Mouse (Mus musculus) Muller cell, postnatal 12 days (primary cell): ENCODE measurements around the gene Zfp936.
"Not testable (repeated sequence)": the region's sequence is repeated elsewhere in the genome, so short reads cannot be mapped to it uniquely, and the experiment has no call there.

Experiments
- DNase-seq: peaks from one replicate; pipeline ENCODE4 v3.0.0-alpha.2; 2015; ENCODE audit errors: inconsistent ontology term

Zfp936 gene

DNA sequence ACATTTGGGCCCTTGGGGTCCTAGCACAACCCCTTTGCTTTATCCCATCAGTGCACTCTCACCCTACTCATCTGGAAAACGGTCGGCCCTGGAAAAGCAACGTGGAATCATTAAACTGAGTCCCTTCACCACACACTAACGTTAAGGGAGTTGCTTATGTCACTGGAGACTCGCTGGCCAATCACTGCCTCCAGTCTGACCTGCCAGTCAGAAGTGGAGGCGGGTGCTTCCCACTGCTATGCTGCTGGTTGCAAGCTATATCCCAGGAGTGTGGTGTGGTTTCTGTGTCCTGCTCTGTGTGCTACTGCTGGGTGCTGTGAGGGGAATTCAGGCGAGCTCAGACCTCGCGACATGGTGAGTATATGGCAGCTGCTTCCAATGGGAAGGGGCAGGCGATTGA lies at the start of gene Zfp936:
Gene Zfp936 (plus strand): TSS at position 301 of the 400 bp plus-strand sequence.
- DNase-seq, result not testable (repeated sequence)

DNA sequence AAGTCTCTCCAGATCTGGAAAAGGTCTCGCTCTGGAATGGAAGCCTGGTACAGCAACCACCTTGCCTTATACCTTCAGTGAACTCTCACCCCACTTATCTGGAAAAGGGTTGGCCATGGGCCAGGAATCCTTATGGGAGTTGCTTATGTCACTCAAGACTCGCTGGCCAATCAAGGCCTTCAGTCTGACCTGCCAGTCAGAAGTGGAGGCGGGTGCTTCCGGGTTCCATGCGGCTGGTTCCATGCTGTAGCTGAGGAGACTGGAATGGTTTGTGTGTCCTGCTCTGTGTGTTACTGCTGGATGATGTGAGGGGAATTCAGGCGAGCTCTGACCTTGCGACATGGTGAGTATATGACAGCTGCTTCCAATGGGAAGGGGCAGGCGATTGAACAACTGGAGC lies 36.2 kb upstream of the Zfp936 start:
- no peak for DNase-seq

DNA sequence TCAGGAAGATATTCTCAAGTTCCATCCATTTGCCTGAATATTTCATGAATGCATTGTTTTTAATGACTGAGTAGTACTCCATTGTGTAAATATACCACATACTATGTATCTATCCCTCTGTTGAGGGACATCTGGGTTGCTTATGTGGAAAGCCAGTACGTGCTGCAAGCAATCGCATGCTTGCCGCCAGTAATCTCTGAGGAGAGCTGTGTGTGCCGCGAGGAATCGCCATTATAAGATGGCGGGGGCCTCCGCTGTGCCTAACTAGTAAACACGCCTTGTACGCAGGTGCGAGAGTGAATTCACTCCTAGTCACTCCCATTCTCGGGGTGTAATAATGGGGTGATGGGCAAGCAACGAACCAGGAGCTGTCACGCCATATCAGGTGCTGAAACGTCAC lies 14.7 kb downstream of the Zfp936 start:
- not testable (repeated sequence) for DNase-seq

DNA sequence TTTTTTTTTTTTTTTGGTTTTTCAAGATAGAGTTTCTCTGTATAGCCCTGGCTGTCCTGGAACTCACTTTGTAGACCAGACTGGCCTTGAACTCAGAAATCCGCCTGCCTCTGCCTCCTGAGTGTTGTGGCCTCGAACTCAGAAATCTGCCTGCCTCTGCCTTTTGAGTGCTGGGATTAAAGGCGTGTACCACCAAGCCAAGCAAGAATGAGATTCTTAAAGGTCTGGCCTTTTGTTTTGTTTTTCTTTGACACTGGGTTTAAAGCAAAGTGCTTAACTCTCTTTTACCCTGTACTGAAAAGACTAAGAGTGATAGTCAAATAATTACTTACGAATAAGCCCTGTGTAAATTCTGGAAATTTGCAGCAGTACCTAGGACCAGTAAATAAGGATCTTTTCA lies 50.1 kb downstream of the Zfp936 start:
- not testable (repeated sequence) for DNase-seq

DNA sequence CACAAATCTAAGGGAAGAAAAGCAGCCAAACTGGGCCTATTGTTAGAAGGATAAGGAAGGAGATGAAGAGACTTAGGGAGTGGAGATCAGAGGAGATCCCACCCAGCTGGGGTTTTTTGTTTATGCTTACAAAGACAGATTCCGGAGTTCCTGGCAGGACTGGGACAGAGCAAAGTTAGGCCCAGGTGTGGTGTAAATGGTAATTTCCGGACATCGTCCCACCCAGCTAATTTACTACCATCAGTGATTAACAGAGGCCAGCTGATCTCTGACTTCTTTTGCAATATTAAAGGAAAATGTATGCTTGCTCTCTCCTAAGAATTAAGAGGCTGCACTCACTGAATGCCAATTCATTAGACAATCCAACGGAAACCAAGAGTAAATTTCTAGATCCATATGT lies 53.1 kb downstream of the Zfp936 start:
- not testable (repeated sequence) for DNase-seq

DNA sequence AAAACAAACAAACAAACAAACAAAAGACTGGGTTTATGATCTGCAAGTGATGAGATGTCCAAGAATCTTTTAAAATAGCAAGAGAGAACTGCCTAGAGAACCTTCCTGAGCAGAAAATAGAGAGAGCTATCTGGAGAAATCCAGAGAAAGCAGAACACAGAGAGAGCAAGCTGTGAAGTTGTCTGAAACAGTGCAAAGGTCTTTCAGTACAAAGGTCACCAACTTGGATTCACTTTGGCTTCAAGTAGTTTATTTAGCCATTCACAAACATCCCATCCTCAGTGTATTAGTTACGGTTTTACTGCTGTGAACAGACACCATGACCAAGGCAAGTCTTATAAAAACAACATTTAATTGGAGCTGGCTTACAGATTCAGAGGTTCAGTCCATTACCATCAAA lies 53.8 kb downstream of the Zfp936 start:
- not testable (repeated sequence) for DNase-seq

DNA sequence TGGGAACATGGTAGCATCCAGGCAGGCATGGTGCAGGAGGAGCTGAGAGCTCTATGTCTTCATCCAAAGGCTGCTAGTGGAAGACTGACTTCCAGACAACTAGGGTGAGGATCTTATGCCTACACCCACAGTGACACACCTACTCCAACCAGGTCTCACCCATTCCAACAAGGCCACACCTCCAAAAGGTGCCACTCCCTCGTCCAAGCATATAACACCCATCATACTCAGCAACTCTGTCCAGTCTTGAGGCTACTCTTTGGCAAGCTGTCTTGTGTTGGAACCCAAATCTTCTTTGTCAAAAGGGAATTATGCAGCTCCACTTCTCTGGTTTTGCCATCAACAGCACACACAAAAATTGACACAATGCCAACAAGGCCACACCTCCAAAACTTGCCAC lies 54.2 kb downstream of the Zfp936 start:
- not testable (repeated sequence) for DNase-seq

DNA sequence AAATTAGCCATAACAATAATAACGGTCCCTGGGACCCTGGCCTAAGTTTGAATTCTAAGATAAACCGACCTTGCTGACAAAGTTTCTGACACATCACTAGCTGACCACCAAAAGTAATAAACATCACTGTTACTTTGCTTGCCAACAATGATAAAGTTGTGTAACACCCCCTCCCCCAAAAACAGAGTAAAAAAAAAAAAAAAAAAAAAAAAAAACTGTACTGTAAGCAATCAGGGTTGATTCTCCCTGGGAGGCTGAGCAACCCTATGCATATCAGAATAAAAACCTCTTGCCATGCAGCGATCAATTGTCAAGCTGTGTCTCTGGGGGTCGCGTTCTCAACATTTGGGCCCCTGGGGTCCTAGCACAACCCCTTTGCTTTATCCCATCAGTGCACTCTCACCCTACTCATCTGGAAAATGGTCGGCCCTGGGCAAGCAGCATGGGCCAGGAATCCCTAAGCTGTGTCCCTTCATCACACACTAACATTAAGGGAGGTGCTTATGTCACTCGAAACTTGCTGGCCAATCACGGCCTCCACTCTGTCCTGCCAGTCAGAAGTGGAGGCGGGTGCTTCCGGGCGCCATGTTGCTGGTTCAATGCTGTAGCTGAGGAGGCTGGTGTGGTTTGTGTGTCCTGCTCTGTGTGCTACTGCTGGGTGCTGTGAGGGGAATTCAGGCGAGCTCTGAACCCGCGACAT lies 63.1 kb downstream of the Zfp936 start:
- DNase-seq, result no peak

DNA sequence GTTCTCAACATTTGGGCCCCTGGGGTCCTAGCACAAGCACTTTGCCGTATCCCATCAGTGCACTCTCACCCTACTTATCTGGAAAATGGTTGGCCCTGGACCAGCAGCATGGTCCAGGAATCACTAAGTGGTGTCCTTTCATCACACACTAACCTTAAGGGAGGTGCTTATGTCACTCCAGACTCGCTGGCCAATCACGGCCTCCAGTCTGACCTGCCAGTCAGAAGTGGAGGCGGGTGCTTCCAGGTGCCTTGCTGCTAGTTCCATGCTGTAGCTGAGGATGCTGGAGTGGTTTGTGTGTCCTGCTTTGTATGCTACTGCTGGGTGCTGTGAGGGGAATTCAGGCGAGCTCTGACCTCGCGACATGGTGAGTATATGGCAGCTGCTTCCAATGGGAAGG lies 99.8 kb downstream of the Zfp936 start:
- DNase-seq, result not testable (repeated sequence)
